Mouse (Mus musculus) CH12.LX (cell line): ENCODE measurements at regions not wholly inside any gene's neighbourhood (a gene's known extent, or its start where the extent isn't known, plus 50 kb on each side); places are given as distances from the start of the nearest gene placed in this dataset.

Experiments used
- DNase-seq: peaks from one replicate; pipeline ENCODE4 v3.0.0-alpha.2; 2013; ENCODE audit errors: extremely low read depth
- H3K27ac ChIP-seq: 2 replicates; pipeline ENCODE4 v1.5.1; 2012; ENCODE audit warnings: low read depth, mild to moderate bottlenecking, control low read depth, moderate library complexity; ENCODE audit not compliant: insufficient read depth
- H3K27me3 ChIP-seq: replicated peaks from 2 replicates; pipeline ENCODE3; 2012; ENCODE audit warnings: inconsistent platforms
- H3K36me3 ChIP-seq, 2 experiments: replicated peaks in 1 of 2; 2 replicates each; pipeline versions ENCODE3 to v1.6.1; 2012; ENCODE audit warnings: inconsistent platforms in 1 of 2, low read length in 1 of 2, mild to moderate bottlenecking in 1 of 2, mixed read lengths in 1 of 2, moderate library complexity in 1 of 2; ENCODE audit not compliant: control insufficient read depth in 1 of 2, insufficient read depth in 1 of 2
- H3K4me1 ChIP-seq, 2 experiments: 2 replicates each; pipeline ENCODE4 v1.6.1; 2012; ENCODE audit warnings: inconsistent platforms in 1 of 2, moderate library complexity in 1 of 2; ENCODE audit not compliant: insufficient read depth in 2 of 2, control insufficient read depth in 1 of 2
- H3K4me2 ChIP-seq: 2 replicates; pipeline ENCODE4 v1.6.1; 2012; ENCODE audit warnings: low read depth, mild to moderate bottlenecking, control low read depth; ENCODE audit not compliant: poor library complexity, insufficient read depth, severe bottlenecking
- H3K4me3 ChIP-seq, 3 experiments: fragments of 150-350 bp in 1 of 3; sonication (generic) in 1 of 3; replicated peaks in 1 of 3; 2 replicates each; pipeline versions ENCODE3 to v1.5.1; 2011 to 2012; ENCODE audit warnings: low read depth in 2 of 3, low read length in 2 of 3, mild to moderate bottlenecking in 2 of 3, moderate library complexity in 2 of 3, control low read depth in 1 of 3, improper control_type of control experiment in 1 of 3, inconsistent platforms in 1 of 3, mixed read lengths in 1 of 3; ENCODE audit not compliant: poor library complexity in 1 of 3
- H3K79me2 ChIP-seq: replicated peaks from 2 replicates; pipeline ENCODE4 v1.6.1; 2012; ENCODE audit warnings: mild to moderate bottlenecking, moderate library complexity; ENCODE audit not compliant: control insufficient read depth, poor library complexity, insufficient read depth, severe bottlenecking; ENCODE audit errors: extremely low read depth
- H3K9ac ChIP-seq: 2 replicates; pipeline ENCODE4 v1.6.1; 2012; ENCODE audit warnings: low read depth, mild to moderate bottlenecking, control low read depth, moderate library complexity; ENCODE audit not compliant: insufficient read depth
- H3K9me3 ChIP-seq: replicated peaks from 2 replicates; pipeline ENCODE3; 2012; ENCODE audit warnings: low read length, inconsistent platforms, mixed read lengths
- E2F4 ChIP-seq: IDR thresholded peaks from 2 replicates; pipeline ENCODE4 v1.6.1; 2011; ENCODE audit warnings: low read depth, low read length, improper control_type of control experiment; ENCODE audit not compliant: insufficient replicate concordance
- IRF4 ChIP-seq: IDR thresholded peaks from 2 replicates; pipeline ENCODE4 v1.6.1; 2014; ENCODE audit warnings: low read depth, mild to moderate bottlenecking, inconsistent platforms, low read length, improper control_type of control experiment
- MAX ChIP-seq: IDR thresholded peaks from 2 replicates; pipeline ENCODE4 v1.6.1; 2011; ENCODE audit warnings: low read length, improper control_type of control experiment
- MEF2A ChIP-seq: IDR thresholded peaks from 2 replicates; pipeline ENCODE4 v1.6.1; 2014; ENCODE audit warnings: low read depth, mild to moderate bottlenecking, inconsistent platforms, low read length, improper control_type of control experiment, borderline replicate concordance
- MXI1 ChIP-seq: IDR thresholded peaks from 2 replicates; pipeline ENCODE4 v1.6.1; 2011; ENCODE audit warnings: mild to moderate bottlenecking, low read depth, low read length, improper control_type of control experiment
- MYC ChIP-seq: IDR thresholded peaks from 2 replicates; pipeline ENCODE4 v1.6.1; 2011; ENCODE audit warnings: low read depth, mild to moderate bottlenecking, improper control_type of control experiment, low read length
- PAX5 ChIP-seq: IDR thresholded peaks from 2 replicates; pipeline ENCODE4 v1.6.1; 2012; ENCODE audit warnings: low read length, inconsistent platforms, mixed read lengths
- POLR2A ChIP-seq: IDR thresholded peaks from 2 replicates; pipeline ENCODE4 v1.6.1; 2011; ENCODE audit warnings: low read depth, mild to moderate bottlenecking, improper control_type of control experiment, low read length
- POLR2AphosphoS2 ChIP-seq: IDR thresholded peaks from 2 replicates; pipeline ENCODE4 v1.6.1; 2011; ENCODE audit warnings: low read depth, low read length, improper control_type of control experiment
- RAD21 ChIP-seq: IDR thresholded peaks from 2 replicates; pipeline ENCODE4 v1.6.1; 2011; ENCODE audit warnings: low read depth, mild to moderate bottlenecking, low read length, improper control_type of control experiment, moderate library complexity
- RCOR1 ChIP-seq: conservative IDR thresholded peaks from 2 replicates; pipeline ENCODE4 v1.6.1; 2012; ENCODE audit warnings: low read depth, mild to moderate bottlenecking, inconsistent platforms, low read length, improper control_type of control experiment
- SIN3A ChIP-seq: IDR thresholded peaks from 2 replicates; pipeline ENCODE4 v1.6.1; 2012; ENCODE audit warnings: low read length, improper control_type of control experiment, inconsistent platforms
- TBP ChIP-seq: conservative IDR thresholded peaks from 2 replicates; pipeline ENCODE4 v1.6.1; 2011; ENCODE audit warnings: low read depth, low read length, improper control_type of control experiment
- ZMIZ1 ChIP-seq: IDR thresholded peaks from 2 replicates; pipeline ENCODE4 v1.6.1; 2012; ENCODE audit warnings: low read depth, mild to moderate bottlenecking, inconsistent platforms, low read length, improper control_type of control experiment
- dilution Hi-C: fragments of 300-500 bp; cut with MboI; formaldehyde crosslinking; loops from 2 replicates; pipeline ENCODE4 v1.14.3; 2020; ENCODE audit warnings: low sequenced_read_pairs; ENCODE audit not compliant: extremely low pct_unique_long_range_greater_than_20kb, extremely low pct_ligation_motif_present
- in situ Hi-C: fragments of 300-500 bp; cut with MboI; formaldehyde crosslinking; loops from 3 replicates; pipeline ENCODE4 v1.14.3; 2019; ENCODE audit warnings: low sequenced_read_pairs, low pct_ligation_motif_present, low pct_unique_long_range_greater_than_20kb, mixed read lengths

GRCm38 (mm10) chr10:17343829-17344228 lies 379.2 kb upstream of the Cited2 start:
- in situ Hi-C loops: loop anchor here (10.0 kb wide), 1 partner anchor 381 kb away; the partner anchor contains the start of gene Cited2
- TF ChIP-seq ZMIZ1: no peak
- no peak for TF ChIP-seq SIN3A
- no peak for TF ChIP-seq RCOR1
- no peak for TF ChIP-seq MEF2A
- TF ChIP-seq MXI1: no peak
- no peak for TF ChIP-seq IRF4
- no peak for TF ChIP-seq POLR2A
- TF ChIP-seq TBP: no peak
- TF ChIP-seq E2F4: no peak
- no peak for TF ChIP-seq PAX5
- no peak for TF ChIP-seq MYC
- TF ChIP-seq RAD21: no peak
- no peak for TF ChIP-seq MAX
- no peak for DNase-seq

GRCm38 (mm10) chr10:17352202-17352994 lies 370.6 kb upstream of the Cited2 start:
- Histone ChIP-seq H3K4me3 (no peak overlapping the region), H3K79me2 (no peaks in the 10 kb centered on the region), H3K27me3 (no peaks in the 10 kb centered on the region), H3K27ac (no peak overlapping the region), H3K9ac (no peak overlapping the region), H3K36me3 (no peaks in the 10 kb centered on the region), H3K4me1 (peaks cover 7 to 12% of the 10 kb centered on the region in 2 experiments), H3K4me2 (no peak overlapping the region), H3K9me3 (no peaks in the 10 kb centered on the region)
- TF ChIP-seq POLR2AphosphoS2: no peak
- DNase-seq: no peak
- in situ Hi-C loops (no loop called here), dilution Hi-C loops (no loop called here)

More at GRCm38 (mm10) chr10:17343829-17344228, 379.2 kb upstream of the Cited2 start:
- Histone ChIP-seq H3K9ac (no peak overlapping the region), H3K27me3 (no peaks in the 10 kb centered on the region), H3K79me2 (no peaks in the 10 kb centered on the region), H3K4me2 (no peak overlapping the region), H3K27ac (no peak overlapping the region), H3K36me3 (no peaks in the 10 kb centered on the region), H3K4me1 (peaks cover 5 to 16% of the 10 kb centered on the region in 2 experiments), H3K9me3 (no peaks in the 10 kb centered on the region), H3K4me3 (no peak overlapping the region)
- dilution Hi-C loops: no loop called here
